17 mouse cellular contexts compared by ENCODE assay signal in the genomic region with DNA sequence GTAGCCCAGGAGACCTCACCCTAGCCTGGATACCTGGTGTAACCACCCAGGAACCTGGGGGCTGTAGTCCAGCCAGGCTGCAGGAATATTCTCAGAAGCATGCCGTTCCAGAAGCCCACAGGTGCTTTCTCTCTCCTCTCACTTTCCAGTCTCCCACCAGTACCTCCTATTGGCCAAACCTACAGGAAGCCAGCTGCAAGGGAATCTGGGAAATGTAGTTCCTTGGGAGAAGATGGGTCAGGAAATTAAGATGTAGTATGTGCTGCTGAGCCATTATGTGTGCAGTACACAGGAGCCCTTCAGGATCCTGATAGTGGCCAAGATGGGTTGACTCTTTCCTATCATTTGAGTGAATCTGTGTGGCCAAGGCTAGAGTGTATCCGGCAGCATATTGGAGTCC.
DNase-seq lines count a peak whose midpoint lies in the region; ATAC-seq and TF ChIP-seq lines count a peak whose summit lies in the region.
"Had no signal": no experiment of that assay in that cellular context is flagged by ENCODE, and none has a peak within 500 bp of the region (broad histone marks: within the 10 kb centered on the region; RNA-seq: fewer than 3 reads in every experiment).

No protein-coding gene starts in this region.

- H3K36me3 ChIP-seq in embryonic facial prominence, embryonic 11.5 days (replicated peaks; ENCODE audit: control insufficient read depth, insufficient read depth, low read depth, low read length) = no peaks in the 10 kb centered on the region
- H3K36me3 ChIP-seq in embryonic facial prominence, embryonic 10.5 days (replicated peaks) = no peaks in the 10 kb centered on the region
- H3K36me3 ChIP-seq: embryonic facial prominence, embryonic 13.5 days; heart, embryonic 10.5 days; liver, embryonic 15.5 days had no signal

- TF ChIP-seq CTCF in layer of hippocampus, adult 2 months (conservative IDR thresholded peaks at IDR 0.05) = 0 out of 2 replicates have a peak, but pooled peaks have one; percentile 7

- no peak overlapping the region for H3K27ac ChIP-seq in embryonic facial prominence, embryonic 11.5 days (replicated peaks; ENCODE audit: low read depth, low read length)
- H3K27ac ChIP-seq in embryonic facial prominence, embryonic 10.5 days (replicated peaks) = no peak overlapping the region
- no peak overlapping the region for H3K27ac ChIP-seq in layer of hippocampus, adult 2 months
- H3K27ac ChIP-seq: embryonic facial prominence, embryonic 13.5 days; heart, embryonic 10.5 days; liver, embryonic 15.5 days had no signal

- WGBS in embryonic facial prominence, embryonic 11.5 days = 71% methylated on average over 2 of the region's 2 CpGs
- WGBS in embryonic facial prominence, embryonic 10.5 days = 70% methylated on average over 2 of the region's 2 CpGs

- no peak overlapping the region for H3K9ac ChIP-seq in embryonic facial prominence, embryonic 11.5 days (replicated peaks; ENCODE audit: low read length)
- H3K9ac ChIP-seq: embryonic facial prominence, embryonic 13.5 days; liver, embryonic 15.5 days had no signal

- H3K4me1 ChIP-seq in embryonic facial prominence, embryonic 11.5 days (ENCODE audit: control insufficient read depth, insufficient read depth, low read length) = no peaks in the 10 kb centered on the region
- peaks cover 14% of the 10 kb centered on the region for H3K4me1 ChIP-seq in embryonic facial prominence, embryonic 10.5 days
- H3K4me1 ChIP-seq: heart, embryonic 10.5 days; liver, embryonic 15.5 days had no signal

- no peak overlapping the region for H3K4me3 ChIP-seq in embryonic facial prominence, embryonic 11.5 days (ENCODE audit: low read depth, low read length)
- no peak overlapping the region for H3K4me3 ChIP-seq in embryonic facial prominence, embryonic 10.5 days
- H3K4me3 ChIP-seq in layer of hippocampus, adult 2 months = no peak overlapping the region
- H3K4me3 ChIP-seq: embryonic facial prominence, embryonic 13.5 days; heart, embryonic 10.5 days; liver, embryonic 15.5 days had no signal

- ATAC-seq in embryonic facial prominence, embryonic 11.5 days (replicated peaks; ENCODE audit: insufficient number of reproducible peaks, low FRiP score, low TSS enrichment, low read depth) = no peak
- ATAC-seq: Patski had no signal

- DNase-seq in embryonic facial prominence, embryonic 11.5 days (ENCODE audit: low spot score) = peak; percentile 47
- no peak for DNase-seq in embryonic facial prominence, embryonic 10.5 days (ENCODE audit: low spot score)
- no peak for DNase-seq in layer of hippocampus, adult 2 months (ENCODE audit: low spot score in 2 of 2)
- DNase-seq in layer of hippocampus, postnatal 25 days (ENCODE audit: extremely low spot score in 1 of 2, low spot score in 1 of 2) = no peak
- DNase-seq in thymus, postnatal 0 days (ENCODE audit: low spot score) = peak; percentile 51
- no peak for DNase-seq in thymus, postnatal 4 days
- no peak for DNase-seq in spleen, postnatal 14 days (ENCODE audit: low spot score in 2 of 2)
- DNase-seq: cerebellum, adult 11 months; gastrocnemius, postnatal 36 days; heart, postnatal 10 days; kidney, adult 2 months; kidney, postnatal 25 days; right cerebral cortex, adult 18-20 months had no signal

- no peak overlapping the region for H3K4me2 ChIP-seq in embryonic facial prominence, embryonic 11.5 days (ENCODE audit: low read depth, low read length)
- H3K4me2 ChIP-seq: embryonic facial prominence, embryonic 13.5 days; liver, embryonic 15.5 days had no signal

- no peaks in the 10 kb centered on the region for H3K9me3 ChIP-seq in embryonic facial prominence, embryonic 11.5 days (replicated peaks; ENCODE audit: control insufficient read depth, low read length)
- no peaks in the 10 kb centered on the region for H3K9me3 ChIP-seq in embryonic facial prominence, embryonic 10.5 days
- H3K9me3 ChIP-seq: embryonic facial prominence, embryonic 13.5 days; heart, embryonic 10.5 days; liver, embryonic 15.5 days had no signal

- no peaks in the 10 kb centered on the region for H3K27me3 ChIP-seq in embryonic facial prominence, embryonic 11.5 days (ENCODE audit: control insufficient read depth, insufficient read depth, low read length)
- peaks cover 73% of the 10 kb centered on the region for H3K27me3 ChIP-seq in embryonic facial prominence, embryonic 10.5 days (replicated peaks; ENCODE audit: low read depth, poor library complexity, severe bottlenecking)
- H3K27me3 ChIP-seq: liver, embryonic 15.5 days had no signal

Comparison
In these comparisons a context has a peak if more than half of its experiments do, and no peak if none do; other contexts are left out.
1. DNase-seq: peak in embryonic facial prominence, embryonic 11.5 days (single experiment) and thymus, postnatal 0 days (single experiment); none in embryonic facial prominence, embryonic 10.5 days (single experiment), layer of hippocampus, adult 2 months (0 of 2), layer of hippocampus, postnatal 25 days (0 of 2), thymus, postnatal 4 days (single experiment) and spleen, postnatal 14 days (0 of 2).